Mouse (Mus musculus) adrenal gland, adult (tissue): ENCODE results near the gene Rdh16f2.
"Not testable (repeated sequence)": the region's sequence is repeated elsewhere in the genome, so short reads cannot be mapped to it uniquely, and the experiment has no call there.

Experiments used
- DNase-seq, 2 experiments: peaks; one replicate each; pipeline ENCODE4 v3.0.0; 2022 to 2023; ENCODE audit warnings: low spot score in 1 of 2; ENCODE audit not compliant: inconsistent age in 2 of 2

Gene Rdh16f2

GRCm38 (mm10) chr10:127888605-127889004 is 22.3 kb downstream of the Rdh16f2 start, which contains the start of gene Rdh7:
Rdh7 (minus strand) TSS chr10:127888817.
- no peak for DNase-seq

GRCm38 (mm10) chr10:127891481-127891880 is 25.2 kb downstream of the Rdh16f2 start:
- DNase-seq: no peak

- DNase-seq: not testable (repeated sequence)
Measured at GRCm38 (mm10) chr10:127893163-127894022, 27.1 kb downstream of the Rdh16f2 start.

GRCm38 (mm10) chr10:127896705-127897104 is 30.4 kb downstream of the Rdh16f2 start:
- DNase-seq: no peak

- DNase-seq: no peak
Measured at GRCm38 (mm10) chr10:127897506-127897905, 31.2 kb downstream of the Rdh16f2 start.

GRCm38 (mm10) chr10:127898218-127898617 is 31.9 kb downstream of the Rdh16f2 start, which contains the start of gene Sdr9c7:
Sdr9c7 (plus strand) TSS chr10:127898518.
- DNase-seq: no peak

- no peak for DNase-seq
Measured at GRCm38 (mm10) chr10:127899783-127900182, 33.5 kb downstream of the Rdh16f2 start.

- no peak for DNase-seq
Measured at GRCm38 (mm10) chr10:127901751-127902150, 35.5 kb downstream of the Rdh16f2 start.

- peak; percentile 67 to 82 for DNase-seq
Measured at GRCm38 (mm10) chr10:127903116-127903515, 36.8 kb downstream of the Rdh16f2 start.

- peak; percentile 85 to 90 for DNase-seq
Measured at GRCm38 (mm10) chr10:127904718-127905446, 38.6 kb downstream of the Rdh16f2 start.

- no peak for DNase-seq
Measured at GRCm38 (mm10) chr10:127906138-127906537, 39.9 kb downstream of the Rdh16f2 start.

- DNase-seq: no peak
Measured at GRCm38 (mm10) chr10:127907386-127907951, 41.2 kb downstream of the Rdh16f2 start.

GRCm38 (mm10) chr10:127915578-127915977 is 49.3 kb downstream of the Rdh16f2 start:
- DNase-seq: no peak

GRCm38 (mm10) chr10:127917183-127917582 is 50.9 kb downstream of the Rdh16f2 start:
- DNase-seq: not testable (repeated sequence)

- no peak for DNase-seq
Measured at GRCm38 (mm10) chr10:127917651-127918050, 51.4 kb downstream of the Rdh16f2 start.

- DNase-seq: no peak
Measured at GRCm38 (mm10) chr10:127922241-127922640, 56.0 kb downstream of the Rdh16f2 start.

GRCm38 (mm10) chr10:127923024-127923423 is 56.8 kb downstream of the Rdh16f2 start:
- DNase-seq: no peak

- no peak for DNase-seq
Measured at GRCm38 (mm10) chr10:127924597-127925378, 58.5 kb downstream of the Rdh16f2 start.
